Mouse (Mus musculus): Measurements from ENCODE around the gene Rab31. TPM values are rescaled to one million over a fixed set of nuclear protein-coding genes. Genes with fewer than 3 reads are reported as not detected.

Gene Rab31
- polyA plus RNA-seq, 1 experiment from 2014 or later: 32.5 TPM

DNA sequence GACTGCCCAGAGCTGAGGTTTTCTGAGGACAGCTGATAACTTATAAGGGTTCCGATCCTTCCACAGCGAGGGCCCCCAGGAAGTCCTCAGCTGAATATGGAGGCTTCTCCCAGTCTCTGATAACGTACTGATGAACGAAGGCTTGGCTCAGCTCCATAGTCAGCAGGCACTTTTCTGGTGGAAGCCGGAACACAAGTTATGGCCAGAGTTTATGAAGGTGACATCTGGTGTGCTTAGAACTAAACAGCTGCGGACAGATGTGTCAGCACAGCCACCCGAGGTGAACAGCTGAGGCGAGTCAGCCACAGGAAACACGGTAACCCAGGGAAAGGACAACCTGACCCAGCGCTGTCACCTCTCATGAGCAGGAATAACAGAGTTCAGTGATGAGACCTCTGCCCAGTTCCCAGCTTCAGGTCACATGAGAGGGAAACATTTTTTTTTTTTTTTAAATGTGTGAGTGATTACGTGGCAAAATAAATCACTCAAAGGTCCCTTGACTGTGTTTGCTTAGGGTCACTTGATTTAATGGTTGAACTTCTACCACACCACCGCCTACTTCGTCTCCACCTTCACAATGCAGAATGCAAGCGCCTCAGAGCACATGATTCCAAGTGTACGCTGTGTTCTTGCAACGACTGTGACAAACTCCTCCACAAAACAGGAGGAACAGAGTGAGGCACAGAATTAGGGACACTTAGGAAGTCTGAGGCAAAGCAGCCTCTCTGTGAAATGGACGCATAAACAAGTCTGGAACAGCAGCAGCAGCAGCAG lies 106.0 kb downstream of the Rab31 start:
- 45% methylated on average over 17 of the region's 17 CpGs for WGBS
- Histone ChIP-seq H3K9me3 (no peaks in the 10 kb centered on the region), H3K4me3 (replicated peaks) (no peak overlapping the region), H3K4me1 (replicated peaks) (no peaks in the 10 kb centered on the region), H3K4me2 (replicated peaks) (no peak overlapping the region), H3K36me3 (no peaks in the 10 kb centered on the region), H3K9ac (no peak overlapping the region), H3K27ac (0 out of 2 replicates have a peak overlapping the region, but pooled peaks have one; percentile 11), H3K27me3 (replicated peaks) (no peaks in the 10 kb centered on the region)
- peak; percentile 69 for ATAC-seq

- Histone ChIP-seq H3K9ac (no peak overlapping the region), H3K4me3 (replicated peaks) (no peak overlapping the region), H3K4me1 (replicated peaks) (no peaks in the 10 kb centered on the region), H3K9me3 (no peaks in the 10 kb centered on the region), H3K36me3 (no peaks in the 10 kb centered on the region), H3K27ac (no peak overlapping the region), H3K27me3 (replicated peaks) (no peaks in the 10 kb centered on the region), H3K4me2 (replicated peaks) (no peak overlapping the region)
- WGBS: 79% methylated on average over 12 of the region's 12 CpGs
- peak; percentile 32; the same call in 1 of the 2 replicates for ATAC-seq
These were observed 106.7 kb downstream of the Rab31 start for GRCm38 (mm10) chr17:65665786-65666387.

- Histone ChIP-seq H3K4me2 (replicated peaks) (no peak overlapping the region), H3K27me3 (replicated peaks) (no peaks in the 10 kb centered on the region), H3K9me3 (no peaks in the 10 kb centered on the region), H3K4me1 (replicated peaks) (no peaks in the 10 kb centered on the region), H3K4me3 (replicated peaks) (no peak overlapping the region), H3K36me3 (no peaks in the 10 kb centered on the region), H3K27ac (no peak overlapping the region), H3K9ac (no peak overlapping the region)
- peak; percentile 46 for ATAC-seq
- WGBS: 70% methylated on average over 14 of the region's 14 CpGs
These were observed 109.0 kb downstream of the Rab31 start for GRCm38 (mm10) chr17:65663329-65664078.

DNA sequence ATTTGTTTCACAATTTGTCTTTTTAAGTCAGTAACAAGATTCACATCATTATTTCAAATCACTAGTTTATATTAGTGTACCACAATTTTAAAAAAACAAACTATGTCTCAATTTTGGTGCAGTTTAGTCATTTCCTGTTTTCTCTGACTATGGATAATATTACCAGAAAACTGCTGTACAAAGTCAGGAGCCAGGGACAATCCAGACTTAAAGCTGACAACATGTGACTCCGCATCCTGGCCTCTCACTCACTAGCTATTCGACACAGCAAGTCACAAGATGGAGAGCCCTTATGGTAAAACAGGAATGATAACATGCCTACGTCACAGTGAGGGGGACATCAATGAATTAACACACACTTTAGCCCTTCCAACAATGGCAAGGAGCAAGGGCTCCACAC lies 109.9 kb downstream of the Rab31 start:
- Histone ChIP-seq H3K9ac (no peak overlapping the region), H3K9me3 (no peaks in the 10 kb centered on the region), H3K27me3 (replicated peaks) (no peaks in the 10 kb centered on the region), H3K4me1 (replicated peaks) (no peaks in the 10 kb centered on the region), H3K4me3 (replicated peaks) (no peak overlapping the region), H3K36me3 (no peaks in the 10 kb centered on the region), H3K4me2 (replicated peaks) (no peak overlapping the region), H3K27ac (no peak overlapping the region)
- ATAC-seq: no peak
- WGBS: 76% methylated on average over 3 of the region's 3 CpGs

- 40% methylated on average over 2 of the region's 2 CpGs for WGBS
- no peaks in the 10 kb centered on the region for H3K27me3 ChIP-seq (replicated peaks)
- H3K9ac ChIP-seq: no peak overlapping the region
- H3K27ac ChIP-seq: no peak overlapping the region
- no peak for ATAC-seq
- no peaks in the 10 kb centered on the region for H3K9me3 ChIP-seq
- no peak overlapping the region for H3K4me2 ChIP-seq (replicated peaks)
- H3K36me3 ChIP-seq: no peaks in the 10 kb centered on the region
- no peaks in the 10 kb centered on the region for H3K4me1 ChIP-seq (replicated peaks)
- H3K4me3 ChIP-seq (replicated peaks): no peak overlapping the region
These were observed 114.1 kb downstream of the Rab31 start for GRCm38 (mm10) chr17:65658416-65658815.

GRCm38 (mm10) chr17:65657958-65658357 lies 114.6 kb downstream of the Rab31 start:
- no peaks in the 10 kb centered on the region for H3K4me1 ChIP-seq (replicated peaks)
- H3K9ac ChIP-seq: no peak overlapping the region
- no peak overlapping the region for H3K4me2 ChIP-seq (replicated peaks)
- no peaks in the 10 kb centered on the region for H3K36me3 ChIP-seq
- no peak overlapping the region for H3K4me3 ChIP-seq (replicated peaks)
- H3K27ac ChIP-seq: no peak overlapping the region
- ATAC-seq: no peak
- 89% methylated on average over 9 of the region's 9 CpGs for WGBS
- H3K27me3 ChIP-seq (replicated peaks): no peaks in the 10 kb centered on the region
- no peaks in the 10 kb centered on the region for H3K9me3 ChIP-seq

DNA sequence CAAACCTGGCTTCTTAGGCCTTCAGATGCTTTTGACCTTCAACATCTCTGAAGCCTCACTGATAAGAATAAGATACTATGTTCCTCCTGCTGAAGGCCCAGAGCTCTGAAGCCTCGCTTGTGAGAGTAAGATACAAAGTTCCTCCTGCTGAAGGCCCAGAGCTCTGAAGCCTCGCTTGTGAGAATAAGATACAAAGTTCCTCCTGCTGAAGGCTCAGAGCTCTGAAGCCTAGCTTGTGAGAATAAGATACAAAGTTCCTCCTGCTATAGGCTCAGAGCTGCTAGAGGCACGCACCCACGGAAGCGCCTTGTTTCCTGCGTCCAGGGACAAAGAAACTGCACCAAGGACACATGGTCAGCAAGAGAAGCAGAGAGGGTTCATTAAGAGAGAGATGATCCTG lies 115.8 kb downstream of the Rab31 start:
- Histone ChIP-seq H3K4me3 (replicated peaks) (no peak overlapping the region), H3K9me3 (no peaks in the 10 kb centered on the region), H3K4me2 (replicated peaks) (no peak overlapping the region), H3K4me1 (replicated peaks) (no peaks in the 10 kb centered on the region), H3K9ac (no peak overlapping the region), H3K27ac (no peak overlapping the region), H3K27me3 (replicated peaks) (no peaks in the 10 kb centered on the region), H3K36me3 (no peaks in the 10 kb centered on the region)
- no peak for ATAC-seq
- WGBS: 94% methylated on average over 6 of the region's 6 CpGs

DNA sequence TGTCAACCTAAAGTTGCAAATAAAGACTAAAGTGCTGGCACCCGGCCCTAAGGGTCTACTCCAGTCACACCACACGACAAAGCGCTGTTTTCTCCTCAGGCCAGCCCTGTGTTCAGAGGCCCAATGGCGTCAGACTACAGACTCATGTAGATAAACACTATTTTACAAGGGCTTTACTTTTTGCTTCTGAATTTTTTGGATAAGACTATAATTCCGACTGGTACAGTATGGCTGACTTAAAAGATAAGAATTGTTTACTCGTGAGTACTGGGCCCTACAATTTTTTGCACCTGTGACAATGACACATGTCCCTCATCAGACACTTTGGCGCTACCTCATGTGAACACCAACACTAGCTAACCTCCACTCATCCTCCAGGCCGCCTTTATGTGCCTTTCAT lies 116.5 kb downstream of the Rab31 start:
- Histone ChIP-seq H3K4me2 (replicated peaks) (no peak overlapping the region), H3K4me3 (replicated peaks) (no peak overlapping the region), H3K27ac (no peak overlapping the region), H3K36me3 (no peaks in the 10 kb centered on the region), H3K9me3 (no peaks in the 10 kb centered on the region), H3K27me3 (replicated peaks) (no peaks in the 10 kb centered on the region), H3K9ac (no peak overlapping the region), H3K4me1 (replicated peaks) (no peaks in the 10 kb centered on the region)
- 89% methylated on average over 8 of the region's 8 CpGs for WGBS
- ATAC-seq: no peak

GRCm38 (mm10) chr17:65655608-65656007 lies 116.9 kb downstream of the Rab31 start:
- Histone ChIP-seq H3K27ac (no peak overlapping the region), H3K9me3 (no peaks in the 10 kb centered on the region), H3K4me3 (replicated peaks) (no peak overlapping the region), H3K4me1 (replicated peaks) (no peaks in the 10 kb centered on the region), H3K27me3 (replicated peaks) (no peaks in the 10 kb centered on the region), H3K36me3 (no peaks in the 10 kb centered on the region), H3K4me2 (replicated peaks) (no peak overlapping the region), H3K9ac (no peak overlapping the region)
- ATAC-seq: no peak
- WGBS: 82% methylated on average over 4 of the region's 4 CpGs

- Histone ChIP-seq H3K9ac (no peak overlapping the region), H3K36me3 (no peaks in the 10 kb centered on the region), H3K4me3 (replicated peaks) (no peak overlapping the region), H3K27me3 (replicated peaks) (no peaks in the 10 kb centered on the region), H3K4me2 (replicated peaks) (no peak overlapping the region), H3K9me3 (no peaks in the 10 kb centered on the region), H3K4me1 (replicated peaks) (no peaks in the 10 kb centered on the region), H3K27ac (no peak overlapping the region)
- no peak for ATAC-seq
- WGBS: 89% methylated on average over 6 of the region's 6 CpGs
These were observed 122.0 kb downstream of the Rab31 start for GRCm38 (mm10) chr17:65650598-65650997.

DNA sequence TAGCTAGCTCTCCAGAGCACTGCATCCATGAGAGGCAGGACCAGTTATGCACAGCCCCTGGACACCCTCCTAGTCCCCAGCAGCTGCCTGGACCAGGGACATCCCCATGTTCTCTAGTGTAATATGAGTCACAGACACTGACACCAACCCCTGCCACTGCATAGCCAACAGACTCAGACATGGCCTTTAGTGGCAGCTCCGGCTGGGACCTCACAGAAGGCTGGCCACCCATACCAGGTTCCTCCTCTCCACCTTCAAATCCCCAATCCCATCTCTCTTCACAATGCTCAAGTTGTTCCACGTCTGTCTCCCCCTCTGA lies 123.4 kb downstream of the Rab31 start:
- no peak overlapping the region for H3K4me2 ChIP-seq (replicated peaks)
- H3K27ac ChIP-seq: no peak overlapping the region
- no peak overlapping the region for H3K9ac ChIP-seq
- WGBS: 92% methylated on average over 2 of the region's 2 CpGs
- H3K27me3 ChIP-seq (replicated peaks): no peaks in the 10 kb centered on the region
- no peak overlapping the region for H3K4me3 ChIP-seq (replicated peaks)
- H3K9me3 ChIP-seq: no peaks in the 10 kb centered on the region
- H3K36me3 ChIP-seq: no peaks in the 10 kb centered on the region
- no peak for ATAC-seq
- H3K4me1 ChIP-seq (replicated peaks): no peaks in the 10 kb centered on the region

DNA sequence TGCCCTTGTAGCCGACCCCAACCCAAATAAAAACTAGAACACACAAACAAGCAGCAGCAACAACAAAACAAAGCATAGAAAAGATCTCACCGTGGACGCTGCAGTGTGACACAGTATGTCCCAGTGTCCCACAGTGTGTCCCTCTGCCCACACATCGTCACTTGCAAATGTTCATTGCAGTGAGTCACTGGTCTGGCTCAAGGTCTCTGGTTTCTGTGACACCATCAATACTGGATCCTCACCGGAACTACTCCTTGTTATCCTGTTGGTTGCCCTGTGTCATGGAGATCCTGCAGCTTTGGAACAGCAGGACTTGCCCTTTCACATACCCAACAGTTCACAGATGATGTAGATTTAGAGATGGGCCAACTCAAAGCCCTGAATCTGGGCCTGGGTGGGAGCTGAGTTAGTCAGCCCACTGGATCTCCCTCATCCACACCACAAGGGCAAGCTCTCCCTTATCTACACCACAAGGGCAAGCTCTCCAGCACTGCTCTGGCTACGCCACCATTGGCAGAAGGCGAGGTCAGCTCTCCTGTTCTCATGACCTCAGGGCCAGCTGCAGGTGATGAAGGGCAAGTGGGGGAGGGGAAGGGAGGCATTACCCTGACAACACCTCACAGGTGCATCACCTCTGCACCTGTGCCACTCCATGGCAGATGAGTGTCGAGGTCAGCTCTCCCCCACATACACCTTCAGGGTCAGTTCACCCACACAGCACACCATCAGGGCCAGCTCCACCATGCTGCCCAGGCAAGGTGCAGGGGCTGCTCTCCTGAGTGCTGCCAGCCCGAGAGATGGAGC lies 124.0 kb downstream of the Rab31 start:
- Histone ChIP-seq H3K36me3 (no peaks in the 10 kb centered on the region), H3K27me3 (replicated peaks) (no peaks in the 10 kb centered on the region), H3K4me3 (replicated peaks) (no peak overlapping the region), H3K4me1 (replicated peaks) (no peaks in the 10 kb centered on the region; the same call in 1 of the 2 replicates), H3K4me2 (replicated peaks) (no peak overlapping the region), H3K27ac (no peak overlapping the region), H3K9ac (no peak overlapping the region), H3K9me3 (no peaks in the 10 kb centered on the region)
- 82% methylated on average over 9 of the region's 9 CpGs for WGBS
- ATAC-seq: no peak

All from intestine, embryonic 15.5 days (tissue).